Mouse (Mus musculus) CH12.LX (cell line): ENCODE data around the gene Man1b1. TPM values are rescaled to one million over a fixed set of nuclear protein-coding genes. Genes with fewer than 3 reads are reported as not detected.

Experiments used
- DNase-seq: peaks from one replicate; pipeline ENCODE4 v3.0.0-alpha.2; 2013; ENCODE audit errors: extremely low read depth
- H3K27ac ChIP-seq: 2 replicates; pipeline ENCODE4 v1.5.1; 2012; ENCODE audit warnings: low read depth, mild to moderate bottlenecking, control low read depth, moderate library complexity; ENCODE audit not compliant: insufficient read depth
- H3K27me3 ChIP-seq: replicated peaks from 2 replicates; pipeline ENCODE3; 2012; ENCODE audit warnings: inconsistent platforms
- H3K36me3 ChIP-seq, 2 experiments: replicated peaks in 1 of 2; 2 replicates each; pipeline versions ENCODE3 to v1.6.1; 2012; ENCODE audit warnings: inconsistent platforms in 1 of 2, low read length in 1 of 2, mild to moderate bottlenecking in 1 of 2, mixed read lengths in 1 of 2, moderate library complexity in 1 of 2; ENCODE audit not compliant: control insufficient read depth in 1 of 2, insufficient read depth in 1 of 2
- H3K4me1 ChIP-seq, 2 experiments: 2 replicates each; pipeline ENCODE4 v1.6.1; 2012; ENCODE audit warnings: inconsistent platforms in 1 of 2, moderate library complexity in 1 of 2; ENCODE audit not compliant: insufficient read depth in 2 of 2, control insufficient read depth in 1 of 2
- H3K4me2 ChIP-seq: 2 replicates; pipeline ENCODE4 v1.6.1; 2012; ENCODE audit warnings: low read depth, mild to moderate bottlenecking, control low read depth; ENCODE audit not compliant: poor library complexity, insufficient read depth, severe bottlenecking
- H3K4me3 ChIP-seq, 3 experiments: fragments of 150-350 bp in 1 of 3; sonication (generic) in 1 of 3; replicated peaks in 1 of 3; 2 replicates each; pipeline versions ENCODE3 to v1.5.1; 2011 to 2012; ENCODE audit warnings: low read depth in 2 of 3, low read length in 2 of 3, mild to moderate bottlenecking in 2 of 3, moderate library complexity in 2 of 3, control low read depth in 1 of 3, improper control_type of control experiment in 1 of 3, inconsistent platforms in 1 of 3, mixed read lengths in 1 of 3; ENCODE audit not compliant: poor library complexity in 1 of 3
- H3K79me2 ChIP-seq: replicated peaks from 2 replicates; pipeline ENCODE4 v1.6.1; 2012; ENCODE audit warnings: mild to moderate bottlenecking, moderate library complexity; ENCODE audit not compliant: control insufficient read depth, poor library complexity, insufficient read depth, severe bottlenecking; ENCODE audit errors: extremely low read depth
- H3K9ac ChIP-seq: 2 replicates; pipeline ENCODE4 v1.6.1; 2012; ENCODE audit warnings: low read depth, mild to moderate bottlenecking, control low read depth, moderate library complexity; ENCODE audit not compliant: insufficient read depth
- H3K9me3 ChIP-seq: replicated peaks from 2 replicates; pipeline ENCODE3; 2012; ENCODE audit warnings: low read length, inconsistent platforms, mixed read lengths
- BHLHE40 ChIP-seq: IDR thresholded peaks from 2 replicates; pipeline ENCODE4 v1.6.1; 2011; ENCODE audit warnings: mild to moderate bottlenecking, low read depth, low read length, improper control_type of control experiment
- CTCF ChIP-seq, 2 experiments: IDR thresholded peaks in 1 of 2; conservative IDR thresholded peaks in 1 of 2; 2 replicates each; pipeline ENCODE4 v1.5.1; 2011 to 2012; ENCODE audit warnings: low read depth in 2 of 2, low read length in 2 of 2, improper control_type of control experiment in 1 of 2, inconsistent platforms in 1 of 2, mild to moderate bottlenecking in 1 of 2, moderate library complexity in 1 of 2
- ELF1 ChIP-seq: IDR thresholded peaks from 2 replicates; pipeline ENCODE4 v1.6.1; 2014; ENCODE audit warnings: low read depth, mild to moderate bottlenecking, inconsistent platforms, low read length, improper control_type of control experiment
- GABPA ChIP-seq: IDR thresholded peaks from 2 replicates; pipeline ENCODE4 v1.6.1; 2012; ENCODE audit warnings: low read depth, low read length, improper control_type of control experiment, inconsistent platforms; ENCODE audit not compliant: insufficient replicate concordance
- JUN ChIP-seq: IDR thresholded peaks from 2 replicates; pipeline ENCODE4 v1.6.1; 2011; ENCODE audit warnings: low read depth, mild to moderate bottlenecking, low read length, improper control_type of control experiment, moderate library complexity; ENCODE audit not compliant: insufficient read depth
- MAFK ChIP-seq: IDR thresholded peaks from 2 replicates; pipeline ENCODE4 v1.6.1; 2011; ENCODE audit warnings: low read length, improper control_type of control experiment; ENCODE audit not compliant: insufficient replicate concordance
- MEF2A ChIP-seq: IDR thresholded peaks from 2 replicates; pipeline ENCODE4 v1.6.1; 2014; ENCODE audit warnings: low read depth, mild to moderate bottlenecking, inconsistent platforms, low read length, improper control_type of control experiment, borderline replicate concordance
- MYC ChIP-seq: IDR thresholded peaks from 2 replicates; pipeline ENCODE4 v1.6.1; 2011; ENCODE audit warnings: low read depth, mild to moderate bottlenecking, improper control_type of control experiment, low read length
- PAX5 ChIP-seq: IDR thresholded peaks from 2 replicates; pipeline ENCODE4 v1.6.1; 2012; ENCODE audit warnings: low read length, inconsistent platforms, mixed read lengths
- RAD21 ChIP-seq: IDR thresholded peaks from 2 replicates; pipeline ENCODE4 v1.6.1; 2011; ENCODE audit warnings: low read depth, mild to moderate bottlenecking, low read length, improper control_type of control experiment, moderate library complexity
- SMC3 ChIP-seq: IDR thresholded peaks from 2 replicates; pipeline ENCODE4 v1.6.1; 2011; ENCODE audit warnings: low read depth, low read length, improper control_type of control experiment
- TBP ChIP-seq: conservative IDR thresholded peaks from 2 replicates; pipeline ENCODE4 v1.6.1; 2011; ENCODE audit warnings: low read depth, low read length, improper control_type of control experiment
- TCF12 ChIP-seq: IDR thresholded peaks from 2 replicates; pipeline ENCODE4 v1.6.1; 2014; ENCODE audit warnings: low read depth, mild to moderate bottlenecking, inconsistent platforms, low read length, improper control_type of control experiment
- UBTF ChIP-seq: IDR thresholded peaks from 2 replicates; pipeline ENCODE4 v1.6.1; 2012; ENCODE audit warnings: low read depth, mild to moderate bottlenecking, inconsistent platforms, low read length, improper control_type of control experiment, moderate library complexity
- ZC3H11A ChIP-seq: IDR thresholded peaks from 2 replicates; pipeline ENCODE4 v1.6.1; 2012; ENCODE audit warnings: low read depth, mild to moderate bottlenecking, inconsistent platforms, low read length, improper control_type of control experiment
- ZNF384 ChIP-seq: IDR thresholded peaks from 2 replicates; pipeline ENCODE4 v1.6.1; 2012; ENCODE audit warnings: low read depth, low read length, improper control_type of control experiment, inconsistent platforms
- dilution Hi-C: fragments of 300-500 bp; cut with MboI; formaldehyde crosslinking; loops from 2 replicates; pipeline ENCODE4 v1.14.3; 2020; ENCODE audit warnings: low sequenced_read_pairs; ENCODE audit not compliant: extremely low pct_unique_long_range_greater_than_20kb, extremely low pct_ligation_motif_present
- in situ Hi-C: fragments of 300-500 bp; cut with MboI; formaldehyde crosslinking; loops from 3 replicates; pipeline ENCODE4 v1.14.3; 2019; ENCODE audit warnings: low sequenced_read_pairs, low pct_ligation_motif_present, low pct_unique_long_range_greater_than_20kb, mixed read lengths
- polyA plus RNA-seq: library from polyadenylated mRNA; unstranded; fragments of >175 nt; gene quantifications from 2 replicates; pipeline ENCODE4 v1.2.1, GENCODE M21; 2012; ENCODE audit warnings: low read depth; ENCODE audit not compliant: insufficient read length
- total RNA-seq, 2 experiments: library from RNA; depleted of rRNA; stranded (reverse); fragments of 300-350 nt in 1 of 2; fragments of >200 nt in 1 of 2; gene quantifications; 2 replicates each; pipeline ENCODE4 v1.2.3; 2012 to 2014

Man1b1 gene
- total and polyA plus RNA-seq, 3 experiments, result 39.3 to 68.8 (median 45.7) TPM

GRCm38 (mm10) chr2:25293706-25294105 lies 38.4 kb upstream of the Man1b1 start:
- H3K9me3 ChIP-seq, result no peaks in the 10 kb centered on the region
- H3K4me3 ChIP-seq, result no peak overlapping the region
- H3K9ac ChIP-seq, result no peak overlapping the region
- H3K27me3 ChIP-seq, result peaks cover 80% of the 10 kb centered on the region
- no peaks in the 10 kb centered on the region for H3K36me3 ChIP-seq
- H3K4me2 ChIP-seq, result no peak overlapping the region
- H3K4me1 ChIP-seq, result peaks cover 2 to 4% of the 10 kb centered on the region in 2 experiments; a peak in 3 of 4 replicates
- H3K27ac ChIP-seq, result no peak overlapping the region
- in situ Hi-C loops (no loop called here), dilution Hi-C loops (no loop called here)
- TF ChIP-seq ZC3H11A, result no peak
- no peak for TF ChIP-seq PAX5
- no peak for TF ChIP-seq GABPA
- TF ChIP-seq MAFK, result no peak
- no peak for TF ChIP-seq ZNF384
- TF ChIP-seq TBP, result no peak
- TF ChIP-seq BHLHE40, result no peak
- no peak for TF ChIP-seq ELF1
- no peak for TF ChIP-seq MYC
- no peak for TF ChIP-seq JUN
- TF ChIP-seq RAD21, result no peak
- TF ChIP-seq MEF2A, result no peak
- no peak for TF ChIP-seq SMC3
- no peak for TF ChIP-seq TCF12
- TF ChIP-seq CTCF (conservative IDR thresholded peaks at IDR 0.05 in 1 of 2, IDR thresholded peaks at IDR 0.05 in 1 of 2; ENCODE audit: low read depth in 2 of 2, low read length in 2 of 2), result no peak
- no peaks in the 10 kb centered on the region for H3K79me2 ChIP-seq
- DNase-seq, result no peak

GRCm38 (mm10) chr2:25297093-25297492 lies 35.0 kb upstream of the Man1b1 start:
- Histone ChIP-seq H3K79me2 (no peaks in the 10 kb centered on the region), H3K4me3 (no peak overlapping the region), H3K36me3 (no peaks in the 10 kb centered on the region), H3K27me3 (peaks cover 81% of the 10 kb centered on the region), H3K27ac (no peak overlapping the region), H3K4me1 (peaks cover 0 to 4% of the 10 kb centered on the region in 2 experiments; a peak in 2 of 4 replicates), H3K4me2 (no peak overlapping the region), H3K9me3 (peaks cover 4% of the 10 kb centered on the region), H3K9ac (no peak overlapping the region)
- DNase-seq, result no peak
- in situ Hi-C loops (no loop called here), dilution Hi-C loops (no loop called here)
- TF ChIP-seq UBTF, result no peak
